Comparison of ENCODE assay signal across 8 mouse cellular contexts in genomic region chr6:83913710-83914109, GRCm38 (mm10). TPM values are rescaled to one million over a fixed set of nuclear protein-coding genes. Genes with fewer than 3 reads are reported as not detected.
A peak's percentile ranks its signal among the peaks of the same experiment; 100 is the strongest.
DNase-seq lines count a peak whose midpoint lies in the region; ATAC-seq and TF ChIP-seq lines count a peak whose summit lies in the region.

No protein-coding gene starts in this region.

- DNase-seq in kidney, adult 11 months: peak; percentile 4
- no peak for DNase-seq in kidney, postnatal 25 days
- peak; percentile 32 for DNase-seq in MEL-GATA-1-ER (ENCODE audit: extremely low read depth, low read depth)
- no peak for DNase-seq in limb, embryonic 14.5 days (ENCODE audit: low spot score)
- no peak for DNase-seq in urinary bladder, postnatal 4 days (ENCODE audit: low spot score in 2 of 2)
- DNase-seq in left cerebral cortex, adult 18-20 months (ENCODE audit: low spot score in 2 of 2): no peak
- no peak for DNase-seq in thymus, postnatal 0 days (ENCODE audit: low spot score)

- no peak overlapping the region for H3K27ac ChIP-seq in forebrain, embryonic 12.5 days
- H3K27ac ChIP-seq in limb, embryonic 14.5 days (replicated peaks; ENCODE audit: low read depth, low read length): no peak overlapping the region

- 46% methylated on average over 4 of the region's 4 CpGs for WGBS in forebrain, embryonic 12.5 days
- WGBS in limb, embryonic 14.5 days: 36% methylated on average over 4 of the region's 4 CpGs

- no peaks in the 10 kb centered on the region for H3K9me3 ChIP-seq in forebrain, embryonic 12.5 days
- H3K9me3 ChIP-seq in limb, embryonic 14.5 days (ENCODE audit: control insufficient read depth, low read length): no peaks in the 10 kb centered on the region

- H3K4me1 ChIP-seq in forebrain, embryonic 12.5 days: no peaks in the 10 kb centered on the region
- no peaks in the 10 kb centered on the region for H3K4me1 ChIP-seq in limb, embryonic 14.5 days (ENCODE audit: control insufficient read depth, insufficient read depth, low read length)

- 0 out of 2 replicates have a peak overlapping the region, but pooled peaks have one; percentile 6 for H3K4me2 ChIP-seq in forebrain, embryonic 12.5 days
- 0 out of 2 replicates have a peak overlapping the region, but pooled peaks have one; percentile 6 for H3K4me2 ChIP-seq in limb, embryonic 14.5 days (replicated peaks; ENCODE audit: low read depth, low read length, severe bottlenecking)

- no peak overlapping the region for H3K9ac ChIP-seq in forebrain, embryonic 12.5 days
- no peak overlapping the region for H3K9ac ChIP-seq in limb, embryonic 14.5 days (ENCODE audit: low read depth, low read length, severe bottlenecking)

- ATAC-seq in forebrain, embryonic 12.5 days (ENCODE audit: low FRiP score): no peak; the same call in 1 of the 2 replicates
- no peak for ATAC-seq in limb, embryonic 14.5 days (ENCODE audit: low FRiP score, low read depth)

- peak overlapping the region; percentile 99; the same call in 1 of the 2 replicates for H3K4me3 ChIP-seq in forebrain, embryonic 12.5 days (replicated peaks)
- H3K4me3 ChIP-seq in limb, embryonic 14.5 days (replicated peaks; ENCODE audit: low read length): no peak overlapping the region

- no peak for TF ChIP-seq POLR2A in limb, embryonic 14.5 days (IDR thresholded peaks at IDR 0.05; ENCODE audit: borderline replicate concordance, extremely low read depth, insufficient read depth, insufficient read length)

- no peaks in the 10 kb centered on the region for H3K36me3 ChIP-seq in forebrain, embryonic 12.5 days (replicated peaks)
- H3K36me3 ChIP-seq in limb, embryonic 14.5 days (ENCODE audit: control insufficient read depth, insufficient read depth, low read length): no peaks in the 10 kb centered on the region

- H3K27me3 ChIP-seq in forebrain, embryonic 12.5 days: no peaks in the 10 kb centered on the region
- no peaks in the 10 kb centered on the region for H3K27me3 ChIP-seq in limb, embryonic 14.5 days (ENCODE audit: control insufficient read depth, insufficient read depth, low read length)

RNA-seq across cellular contexts. Expression of gene Zfp638, which starts 46.8 kb away (rescaled TPM):
- 109 and 113 TPM in 2 replicates for polyA plus RNA-seq in forebrain, embryonic 12.5 days (2016; fragmentation: Nextera tagmentation; extraction: Ambion mirVana)
- polyA plus RNA-seq in limb, embryonic 14.5 days (2012; rRNA removed): 42.2 and 55.4 TPM in 2 replicates
- 61.8 and 71.5 TPM in 2 replicates for polyA plus RNA-seq in limb, embryonic 14.5 days (2014; fragmentation: Nextera tagmentation; extraction: Ambion mirVana)
- 100 to 1,000 TPM; 133 to 137 TPM for total RNA-seq in left cerebral cortex, adult 18-20 months (2021)
- 50.8 and 52.2 TPM in 2 replicates for polyA plus RNA-seq in thymus, postnatal 0 days (2015; fragmentation: Nextera tagmentation; extraction: Ambion mirVana)

Comparison
In these comparisons a context has a peak if more than half of its experiments do, and no peak if none do; other contexts are left out.
1. DNase-seq: peak in kidney, adult 11 months (single experiment) and MEL-GATA-1-ER (single experiment); none in kidney, postnatal 25 days (0 of 2), limb, embryonic 14.5 days (single experiment), urinary bladder, postnatal 4 days (0 of 2), left cerebral cortex, adult 18-20 months (0 of 2) and thymus, postnatal 0 days (single experiment).